Mouse (Mus musculus): ENCODE measurements around the gene Glycam1. TPM values are rescaled to one million over a fixed set of nuclear protein-coding genes. Genes with fewer than 3 reads are reported as not detected.
"Not testable (repeated sequence)": the region's sequence is repeated elsewhere in the genome, so short reads cannot be mapped to it uniquely, and the experiment has no call there.

Glycam1 gene
- not detected for polyA plus RNA-seq (2017; shearing (Covaris generic))

DNA sequence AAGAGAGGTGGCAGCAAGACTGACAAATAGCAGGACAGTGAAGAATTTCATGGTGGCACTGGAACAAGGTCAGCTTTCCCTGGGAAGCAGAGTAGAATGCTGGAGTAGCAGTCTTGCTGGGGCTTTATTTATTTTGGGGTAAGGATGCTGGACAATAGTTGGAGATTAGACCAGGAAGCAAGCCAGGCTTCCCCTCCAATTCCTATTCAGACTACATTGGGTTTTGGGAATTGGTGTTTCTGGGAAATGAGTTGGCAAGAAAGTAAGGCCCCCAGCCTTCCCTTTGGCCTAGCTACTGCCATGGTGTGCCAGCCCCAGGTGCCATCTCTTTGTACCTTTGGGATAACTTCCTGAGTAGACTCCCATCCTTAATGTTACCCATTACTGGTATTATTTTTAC lies at the start of gene Glycam1:
Gene Glycam1, minus strand, starts transcription at position 101 of the 400 bp plus-strand sequence.
- no peak for ATAC-seq

- ATAC-seq: no peak
These were observed 39.6 kb upstream of the Glycam1 start for GRCm38 (mm10) chr15:103604481-103604880.

DNA sequence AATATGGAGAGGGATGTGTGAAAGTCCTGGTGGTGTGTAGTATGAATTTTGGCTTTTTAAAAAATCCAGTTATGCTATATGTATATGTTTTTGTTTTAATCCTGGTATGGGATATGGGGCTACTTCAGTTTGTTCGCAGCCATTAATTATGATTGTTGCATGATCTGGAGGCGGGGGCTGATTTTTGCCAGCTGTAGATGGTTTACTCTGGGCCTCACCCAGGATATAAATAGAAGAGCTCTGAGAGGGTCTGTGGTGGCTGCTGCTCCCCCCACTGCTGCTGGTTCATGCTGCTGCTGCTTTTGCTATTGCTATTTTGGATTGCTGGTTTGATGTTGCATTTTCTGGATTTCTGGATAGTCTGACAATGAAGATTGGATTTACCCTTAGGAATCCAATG lies 25.9 kb upstream of the Glycam1 start:
- ATAC-seq: no peak

GRCm38 (mm10) chr15:103587752-103588151 lies 22.9 kb upstream of the Glycam1 start:
- ATAC-seq: not testable (repeated sequence)

DNA sequence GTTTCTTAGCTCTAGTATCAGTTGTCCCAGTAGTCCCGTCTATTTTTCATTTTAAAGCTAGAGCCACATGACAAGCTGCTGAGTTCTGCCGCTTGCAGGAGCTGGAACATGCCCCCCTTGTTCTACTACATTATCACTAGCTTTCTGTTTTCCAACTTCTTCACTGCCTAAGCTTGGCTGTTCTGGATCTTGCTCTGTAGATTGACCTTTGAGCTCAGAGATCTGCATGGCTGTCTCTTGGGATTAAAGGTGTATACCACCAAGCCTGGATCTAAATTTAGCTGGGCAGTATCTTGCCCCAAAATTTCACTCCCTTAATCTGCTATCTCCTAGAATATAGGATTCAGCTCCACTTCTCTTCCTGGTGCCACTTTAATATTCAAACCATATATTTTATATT lies 21.0 kb upstream of the Glycam1 start:
- no peak for ATAC-seq

DNA sequence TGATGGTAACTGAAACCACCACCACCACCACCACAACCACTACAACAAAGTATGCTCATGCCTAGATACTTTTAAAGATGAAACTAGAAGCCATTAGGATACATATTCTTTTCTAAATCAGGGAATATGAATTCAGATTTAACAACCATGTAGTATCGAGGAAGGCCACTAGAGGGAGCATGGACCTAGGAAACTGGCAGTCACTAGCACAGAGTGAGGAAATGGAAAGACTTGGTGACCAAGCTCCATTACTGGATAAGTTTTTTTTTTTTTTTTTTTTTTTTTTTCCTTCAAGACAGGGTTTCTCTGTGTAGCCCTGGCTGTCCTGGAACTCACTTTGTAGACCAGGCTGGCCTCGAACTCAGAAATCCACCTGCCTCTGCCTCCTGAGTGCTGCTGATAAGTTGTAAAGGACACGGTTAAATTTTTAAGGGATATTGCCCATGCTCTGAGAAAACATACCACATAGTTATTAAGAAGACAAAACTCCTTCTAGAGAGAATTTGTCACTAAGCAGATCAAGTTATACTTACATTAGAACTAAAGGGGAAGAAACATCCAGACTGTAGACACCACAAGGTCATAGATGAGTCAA lies 12.7 kb downstream of the Glycam1 start:
- no peak for ATAC-seq

DNA sequence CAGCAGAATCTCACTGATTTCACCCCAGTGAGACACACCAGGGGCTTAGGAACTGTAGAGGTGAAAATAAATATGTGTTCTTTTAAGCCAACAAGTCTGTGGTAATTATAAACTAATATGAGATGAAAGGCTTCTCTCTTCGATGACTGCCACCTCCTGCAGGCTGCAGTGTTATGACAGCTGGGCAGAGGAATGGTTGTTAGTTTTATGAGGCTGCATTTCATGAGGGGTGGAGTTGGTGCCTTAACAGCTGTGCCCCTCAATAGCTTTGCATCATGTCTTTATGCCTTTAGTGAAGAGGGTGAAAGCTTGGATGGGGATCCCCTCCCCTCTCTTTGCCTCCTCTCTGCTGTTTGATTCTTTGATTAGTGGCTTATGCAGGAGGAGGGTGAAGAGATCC lies 13.8 kb downstream of the Glycam1 start:
- no peak for ATAC-seq

GRCm38 (mm10) chr15:103549475-103549874 lies 15.4 kb downstream of the Glycam1 start:
- ATAC-seq: no peak

GRCm38 (mm10) chr15:103547983-103548382 lies 16.9 kb downstream of the Glycam1 start:
- ATAC-seq: no peak

GRCm38 (mm10) chr15:103542526-103542925 lies 22.4 kb downstream of the Glycam1 start:
- ATAC-seq: no peak

DNA sequence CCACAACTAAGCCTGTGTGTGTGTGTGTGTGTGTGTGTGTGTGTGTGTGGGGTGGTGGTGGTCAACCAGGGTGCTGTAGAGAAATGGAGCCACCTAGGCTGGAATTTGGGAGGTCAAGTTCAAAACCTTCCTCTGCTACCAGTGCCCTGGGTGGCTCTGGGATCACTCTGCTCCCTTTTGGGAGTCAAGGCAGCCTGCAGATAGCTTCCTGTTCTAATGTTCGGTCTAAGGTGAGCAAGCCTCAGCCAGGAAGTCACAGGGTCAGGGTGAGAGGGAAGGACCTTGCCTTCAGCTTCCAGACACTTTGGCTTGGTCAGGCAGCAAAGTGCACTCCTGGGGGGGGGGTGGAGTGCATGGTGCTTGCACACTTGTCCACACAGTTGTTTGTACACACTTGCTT lies 24.2 kb downstream of the Glycam1 start:
- ATAC-seq: no peak

DNA sequence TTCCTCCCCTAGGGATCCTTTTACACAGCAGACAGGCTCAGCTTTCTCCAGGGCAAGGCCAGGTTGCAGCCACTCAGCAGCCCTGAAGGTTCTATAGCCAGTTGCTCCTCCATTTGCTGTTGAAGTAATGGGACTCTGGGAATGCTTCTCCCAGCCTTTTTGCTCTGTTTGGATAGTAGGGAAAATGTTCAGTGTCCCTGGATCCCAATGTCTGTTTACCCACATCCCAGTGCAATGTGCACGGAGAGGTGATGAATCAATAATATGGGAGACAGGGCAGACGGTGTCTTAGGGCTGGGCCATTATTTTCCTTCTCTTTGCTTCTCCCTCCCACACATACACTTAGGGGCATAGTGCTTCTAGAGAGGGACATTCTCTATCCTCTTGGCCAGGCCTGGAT lies 25.6 kb downstream of the Glycam1 start:
- ATAC-seq: no peak

DNA sequence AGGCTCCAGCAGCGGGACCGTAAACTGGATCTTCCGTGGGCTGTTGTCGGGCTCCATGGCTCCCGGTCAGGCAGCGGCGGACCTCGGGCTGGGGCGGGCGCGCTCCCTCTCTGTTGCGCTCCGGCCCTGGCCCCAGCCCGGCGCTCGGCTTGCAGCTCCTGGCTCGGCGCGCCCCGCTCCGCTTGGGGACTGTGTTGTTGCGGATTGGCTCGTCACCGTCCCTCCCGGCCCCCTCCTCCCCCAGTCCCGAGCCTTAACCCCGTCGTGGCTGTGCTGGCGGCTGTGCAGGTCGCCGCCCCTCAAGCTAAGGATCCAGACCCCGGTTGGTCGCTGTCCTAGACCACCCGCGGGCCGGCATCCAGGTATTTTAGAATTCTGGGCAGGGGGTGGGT lies 27.1 kb downstream of the Glycam1 start, which contains the start of gene Ppp1r1a:
Gene Ppp1r1a, minus strand, starts transcription at position 182 of the 392 bp plus-strand sequence.
- ATAC-seq: no peak

DNA sequence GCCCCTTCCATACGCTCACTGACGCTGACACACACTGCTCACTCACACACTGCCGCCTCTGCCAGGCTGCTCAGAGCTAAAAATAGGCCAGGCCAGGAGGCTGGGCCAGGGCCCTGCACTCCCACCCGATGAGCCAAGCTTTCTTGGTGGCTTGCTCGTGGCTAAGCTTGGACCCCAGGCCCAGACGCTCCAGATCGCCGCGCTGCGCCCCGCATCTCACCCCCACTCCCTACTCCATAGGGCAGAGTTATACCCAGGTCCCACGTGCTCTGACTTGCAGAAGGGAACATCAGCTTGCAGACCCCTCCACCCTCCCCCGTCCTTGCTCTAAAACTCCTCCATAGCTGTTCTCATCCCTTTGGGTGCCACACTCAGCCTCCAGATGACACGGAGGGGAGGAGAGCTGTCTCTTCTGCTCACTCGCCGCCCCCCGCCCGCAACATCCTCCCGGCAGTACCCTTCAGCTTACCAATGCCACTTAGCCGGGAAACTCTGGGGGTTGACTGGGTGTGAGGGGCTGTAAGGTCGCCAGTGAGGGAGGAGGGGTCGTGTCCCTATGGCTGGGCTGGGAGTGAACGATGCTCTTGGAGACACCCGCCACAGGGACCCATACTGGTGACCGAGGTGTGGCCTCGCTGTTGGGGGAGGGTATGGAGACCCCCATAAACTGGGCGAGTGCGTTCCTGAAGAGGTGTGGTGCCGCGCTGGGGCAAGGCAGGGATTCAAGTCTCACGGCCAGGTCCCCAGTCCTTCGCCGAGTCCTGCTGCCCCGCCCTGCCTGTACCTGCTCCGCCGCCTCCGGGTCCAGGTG lies 27.7 kb downstream of the Glycam1 start:
- ATAC-seq: no peak

- no peak for ATAC-seq
These were observed 28.4 kb downstream of the Glycam1 start for GRCm38 (mm10) chr15:103536456-103536855.

DNA sequence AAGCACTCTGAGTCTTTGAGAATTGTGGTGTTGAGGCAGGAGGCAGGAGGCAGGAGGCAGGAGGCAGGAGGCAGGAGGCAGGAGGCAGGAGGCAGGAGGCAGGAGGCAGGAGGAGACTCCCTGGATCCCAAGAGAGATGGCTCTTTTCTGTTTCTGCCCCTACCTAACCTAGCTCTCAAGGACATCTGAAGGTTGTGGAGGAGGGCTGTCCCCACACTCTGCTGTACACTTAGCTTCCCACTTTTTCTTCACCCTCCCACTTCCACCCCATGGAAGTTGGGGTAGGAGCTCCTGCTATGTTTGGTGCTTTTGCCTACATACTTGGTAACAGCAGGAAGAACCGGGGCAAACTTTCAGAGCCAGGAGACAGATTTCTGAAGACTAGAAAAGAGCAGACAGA lies 29.1 kb downstream of the Glycam1 start:
- no peak for ATAC-seq

DNA sequence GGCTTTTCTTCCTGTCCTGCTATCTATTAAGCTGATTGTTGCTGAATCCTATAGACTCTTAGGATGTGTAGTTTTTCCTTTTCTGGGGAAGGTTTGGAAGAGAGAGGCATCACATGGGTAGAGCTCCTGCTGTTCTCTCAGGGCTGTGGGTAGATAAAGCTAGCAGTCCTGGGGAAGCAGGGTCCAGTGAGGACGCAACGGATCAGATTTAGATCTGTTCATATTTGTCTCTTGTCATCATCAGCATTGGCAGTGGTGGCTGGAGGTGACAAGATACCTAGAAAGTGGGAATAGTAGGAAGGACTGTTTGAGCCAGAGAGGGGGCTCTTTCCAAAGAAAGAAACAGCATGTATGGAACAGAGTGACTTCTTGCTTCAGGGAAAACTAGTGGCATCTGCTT lies 29.9 kb downstream of the Glycam1 start:
- no peak for ATAC-seq

GRCm38 (mm10) chr15:103534054-103534620 lies 30.7 kb downstream of the Glycam1 start:
- no peak for ATAC-seq

GRCm38 (mm10) chr15:103530372-103530771 lies 34.5 kb downstream of the Glycam1 start:
- no peak for ATAC-seq

DNA sequence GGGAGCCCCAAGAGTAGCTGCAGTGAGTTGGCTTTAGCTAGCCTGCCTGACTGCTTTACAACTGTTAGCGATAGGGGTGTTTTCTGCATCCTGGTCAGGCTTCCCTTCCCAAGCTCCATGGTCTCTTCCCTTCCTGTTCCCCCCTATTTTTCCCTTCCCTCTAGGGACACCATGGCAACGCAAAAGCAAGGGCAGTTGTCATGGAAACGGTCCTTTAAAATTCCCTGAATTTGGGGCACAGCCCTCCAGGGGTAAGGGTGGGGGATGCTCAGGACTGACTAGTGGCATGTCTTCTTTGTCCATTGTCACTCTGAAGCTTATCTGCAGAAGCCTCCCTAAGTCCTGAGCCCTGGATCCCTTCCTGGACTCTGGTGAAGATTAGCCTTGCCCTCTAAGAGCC lies 41.7 kb downstream of the Glycam1 start:
- ATAC-seq: no peak

DNA sequence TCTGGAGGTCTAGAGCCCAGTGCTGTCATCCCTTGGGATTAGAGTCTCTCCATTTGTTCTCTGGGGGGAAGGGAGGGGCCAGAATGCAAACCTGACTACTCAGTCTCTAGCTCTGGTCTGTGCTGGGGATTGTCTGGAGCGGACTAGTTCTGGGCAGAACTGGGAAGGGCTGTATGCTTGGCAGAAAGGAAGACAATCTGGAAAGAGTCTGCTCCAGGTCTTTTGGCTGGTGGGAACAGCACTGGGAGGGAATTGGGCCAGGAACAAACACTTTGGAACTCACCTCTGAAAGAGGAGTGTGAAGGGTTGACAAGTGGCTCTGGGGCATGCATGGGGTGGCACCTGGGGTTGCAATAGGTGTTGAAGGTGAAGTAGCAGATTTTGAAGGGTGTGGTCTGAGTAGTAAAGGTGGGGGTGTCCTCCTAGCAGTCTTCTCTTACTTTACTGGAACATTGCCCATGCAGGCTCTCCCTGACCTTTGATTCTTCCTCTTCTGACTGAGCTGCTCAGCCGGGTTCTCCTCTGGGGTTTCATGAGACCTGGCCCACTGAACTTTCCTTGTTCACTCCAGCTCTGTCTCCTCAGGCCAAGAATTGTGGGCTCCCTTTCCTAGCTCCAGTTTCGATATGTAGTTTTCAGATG lies 42.3 kb downstream of the Glycam1 start:
- ATAC-seq: no peak

GRCm38 (mm10) chr15:103519386-103520378 lies 45.2 kb downstream of the Glycam1 start:
- no peak for ATAC-seq
